Mouse (Mus musculus) kidney, embryonic 14.5 days (tissue): Measurements from ENCODE around the gene Ophn1. TPM values are rescaled to one million over a fixed set of nuclear protein-coding genes. Genes with fewer than 3 reads are reported as not detected.

Source experiments
- ATAC-seq: fragments of 200-750 bp; cut with Nextera tagmentation; 2 replicates; pipeline ENCODE4 v1.8.0; 2017; ENCODE audit warnings: moderate number of reproducible peaks, mild to moderate bottlenecking, moderate TSS enrichment, moderate library complexity; ENCODE audit not compliant: low FRiP score, low TSS enrichment
- H3K27ac ChIP-seq: fragments of 300-500 bp; sonication (generic); 2 replicates; pipeline ENCODE4 v1.5.1; 2014; ENCODE audit warnings: low read depth, mild to moderate bottlenecking, low read length, moderate library complexity, mixed read lengths
- H3K27me3 ChIP-seq: fragments of 300-500 bp; sonication (generic); 2 replicates; pipeline ENCODE4 v1.6.1; 2014; ENCODE audit warnings: mild to moderate bottlenecking, low read length; ENCODE audit not compliant: control insufficient read depth, insufficient read depth
- H3K36me3 ChIP-seq: fragments of 300-500 bp; sonication (generic); 2 replicates; pipeline ENCODE4 v1.6.1; 2014; ENCODE audit warnings: low read length, mixed read lengths; ENCODE audit not compliant: control insufficient read depth, insufficient read depth
- H3K4me1 ChIP-seq: fragments of 300-500 bp; sonication (generic); 2 replicates; pipeline ENCODE4 v1.6.1; 2014; ENCODE audit warnings: low read length, mixed read lengths; ENCODE audit not compliant: control insufficient read depth, insufficient read depth
- H3K4me2 ChIP-seq: fragments of 300-500 bp; sonication (generic); replicated peaks from 2 replicates; pipeline ENCODE4 v1.6.1; 2014; ENCODE audit warnings: low read depth, mild to moderate bottlenecking, low read length
- H3K4me3 ChIP-seq: fragments of 300-500 bp; sonication (generic); 2 replicates; pipeline ENCODE4 v1.5.1; 2014; ENCODE audit warnings: mild to moderate bottlenecking, low read length
- H3K9ac ChIP-seq: fragments of 300-500 bp; sonication (generic); 2 replicates; pipeline ENCODE4 v1.6.1; 2014; ENCODE audit warnings: low read depth, mild to moderate bottlenecking, low read length, moderate library complexity
- H3K9me3 ChIP-seq: fragments of 300-500 bp; sonication (generic); 2 replicates; pipeline ENCODE4 v1.6.1; 2016; ENCODE audit warnings: low read length; ENCODE audit not compliant: control insufficient read depth
- WGBS: fragments of 180-500 bp; shearing (Covaris S2); extraction: QIAGEN DNeasy Blood & Tissue Kit; methylation state at CpG from one replicate; pipeline ENCODE4 v1.1.7; 2014; 5-methylcytosine and 5-hydroxymethylcytosine counted together
- polyA plus RNA-seq: library from polyadenylated mRNA; unstranded; fragments of >200 nt; fragmentation: Nextera tagmentation; extraction: Ambion mirVana; gene quantifications from 2 replicates; pipeline ENCODE4 v1.2.1, GENCODE M21; 2014

The Ophn1 gene
- polyA plus RNA-seq, 1 experiment from 2014 or later = 14.2 TPM

DNA sequence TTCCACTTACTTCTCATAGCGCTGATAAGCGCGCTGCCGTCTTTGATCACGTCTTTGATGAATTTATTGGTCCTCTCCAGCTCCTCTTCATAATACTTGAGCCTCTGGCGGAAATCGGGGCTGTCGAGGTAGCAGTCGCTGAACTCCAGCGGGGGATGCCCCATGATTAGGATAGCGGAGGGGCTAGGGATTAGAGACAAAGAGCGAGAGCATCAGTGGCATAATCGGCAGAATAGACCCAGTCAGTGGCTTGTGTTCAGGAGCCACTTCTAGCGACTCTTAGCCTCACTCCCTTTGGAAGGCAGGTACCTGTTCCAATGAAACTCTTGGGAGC, 786 bp downstream of the Ophn1 start:
- Histone ChIP-seq H3K27me3 (0 out of 2 replicates have a peak, but pooled peaks cover 2% of the 10 kb centered on the region), H3K36me3 (no peaks in the 10 kb centered on the region), H3K9ac (peak overlapping the region; percentile 56), H3K4me3 (peak overlapping the region; percentile 51), H3K4me1 (no peaks in the 10 kb centered on the region), H3K4me2 (peak overlapping the region; percentile 55), H3K9me3 (no peaks in the 10 kb centered on the region), H3K27ac (no peak overlapping the region)
- no peak for ATAC-seq
- WGBS = 26% methylated on average over 14 of the region's 14 CpGs

DNA sequence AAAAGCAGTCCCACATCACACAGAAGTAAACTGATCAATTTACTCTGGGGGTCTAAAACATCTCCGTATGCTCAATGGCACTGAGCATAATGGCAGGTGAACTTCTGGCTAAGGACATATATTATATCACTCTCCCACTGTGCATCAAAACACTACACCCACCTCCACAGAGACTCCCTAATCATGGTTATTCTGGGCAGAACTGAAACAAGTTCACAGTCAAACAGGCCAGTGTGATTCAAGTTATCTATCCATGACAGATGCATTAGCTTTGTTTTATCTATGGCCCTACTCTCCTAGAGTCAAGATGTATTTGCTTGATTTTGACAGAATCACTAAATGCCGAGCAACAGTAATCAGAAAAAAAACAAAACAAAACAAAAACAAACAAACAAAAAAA, 8.8 kb downstream of the Ophn1 start:
- Histone ChIP-seq H3K27me3 (no peaks in the 10 kb centered on the region; the same call in 1 of the 2 replicates), H3K4me1 (no peaks in the 10 kb centered on the region), H3K9me3 (no peaks in the 10 kb centered on the region), H3K9ac (no peak overlapping the region), H3K4me2 (no peak overlapping the region), H3K27ac (no peak overlapping the region), H3K4me3 (no peak overlapping the region), H3K36me3 (no peaks in the 10 kb centered on the region)
- WGBS = 85% methylated on average over 2 of the region's 2 CpGs
- no peak for ATAC-seq

DNA sequence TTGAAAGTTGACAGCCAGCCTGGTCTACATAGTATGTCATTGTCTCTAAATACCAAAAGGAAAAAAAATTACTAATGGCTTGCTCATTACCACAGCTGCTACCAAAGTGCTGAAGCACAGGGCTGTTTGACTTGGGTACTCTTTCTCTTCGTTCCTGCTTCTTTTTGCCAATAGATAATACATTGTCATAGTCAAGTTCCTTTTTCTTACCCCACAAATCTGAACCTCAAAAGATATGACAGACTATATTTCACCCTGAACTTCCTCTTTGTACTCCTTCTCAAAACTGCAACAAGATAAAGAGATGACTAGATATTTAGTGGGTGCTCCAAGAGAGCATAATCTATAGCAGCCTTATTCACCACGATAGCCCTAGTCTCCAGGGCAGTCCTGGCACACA, 9.7 kb downstream of the Ophn1 start:
- no peak for ATAC-seq
- Histone ChIP-seq H3K9ac (no peak overlapping the region), H3K27me3 (no peaks in the 10 kb centered on the region; the same call in 1 of the 2 replicates), H3K4me3 (no peak overlapping the region), H3K4me2 (no peak overlapping the region), H3K9me3 (no peaks in the 10 kb centered on the region), H3K27ac (no peak overlapping the region), H3K36me3 (no peaks in the 10 kb centered on the region), H3K4me1 (no peaks in the 10 kb centered on the region)
- WGBS = 87% methylated on average over 2 of the region's 2 CpGs

DNA sequence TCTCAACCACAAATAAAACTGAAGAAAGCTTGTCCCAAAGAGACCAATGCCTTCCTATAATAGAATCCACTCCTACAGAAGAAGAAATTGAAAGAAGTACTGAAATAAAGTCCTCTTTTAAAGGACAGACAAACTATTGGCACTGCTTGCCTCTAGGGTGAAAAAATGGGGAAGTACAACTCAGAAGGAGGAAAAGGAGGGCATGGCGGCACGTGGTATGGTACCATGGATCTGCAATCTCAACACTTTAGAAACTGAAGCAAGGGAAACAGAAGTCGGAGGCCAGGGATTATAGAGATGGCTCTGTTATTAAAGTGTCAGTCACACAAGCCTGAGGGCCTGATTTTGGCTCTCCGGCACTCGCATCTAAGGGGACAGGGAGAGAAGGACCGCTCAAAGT, 10.5 kb downstream of the Ophn1 start:
- no peaks in the 10 kb centered on the region for H3K4me1 ChIP-seq
- H3K4me3 ChIP-seq = no peak overlapping the region
- H3K27me3 ChIP-seq = no peaks in the 10 kb centered on the region; the same call in 1 of the 2 replicates
- 90% methylated on average over 6 of the region's 6 CpGs for WGBS
- H3K4me2 ChIP-seq = no peak overlapping the region
- H3K9ac ChIP-seq = no peak overlapping the region
- no peaks in the 10 kb centered on the region for H3K9me3 ChIP-seq
- no peak for ATAC-seq
- no peak overlapping the region for H3K27ac ChIP-seq
- no peaks in the 10 kb centered on the region for H3K36me3 ChIP-seq

DNA sequence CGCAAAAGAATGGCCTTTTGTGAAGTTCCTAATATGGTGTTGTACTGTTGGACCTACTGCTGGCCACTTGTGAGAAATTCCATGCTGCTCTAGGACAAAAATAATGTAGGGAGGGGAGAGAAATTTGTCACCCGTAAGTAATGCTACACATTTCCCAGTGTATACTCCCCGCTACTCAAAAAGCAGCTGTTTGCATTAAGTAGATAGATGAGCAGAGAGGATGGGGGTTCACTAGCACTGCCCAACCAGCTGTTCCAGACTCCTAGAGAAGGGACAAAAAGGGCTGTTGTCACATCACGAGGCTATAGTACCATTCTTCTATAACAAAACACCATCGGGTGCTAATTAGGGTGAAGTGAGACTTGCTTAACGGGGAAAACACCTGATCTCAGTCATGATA, 15.7 kb downstream of the Ophn1 start:
- no peak overlapping the region for H3K4me2 ChIP-seq
- H3K27me3 ChIP-seq = no peaks in the 10 kb centered on the region
- H3K9me3 ChIP-seq = no peaks in the 10 kb centered on the region
- H3K4me3 ChIP-seq = no peak overlapping the region
- WGBS = 74% methylated on average over 6 of the region's 6 CpGs
- H3K4me1 ChIP-seq = no peaks in the 10 kb centered on the region
- H3K36me3 ChIP-seq = no peaks in the 10 kb centered on the region
- H3K9ac ChIP-seq = no peak overlapping the region
- no peak for ATAC-seq
- H3K27ac ChIP-seq = no peak overlapping the region

DNA sequence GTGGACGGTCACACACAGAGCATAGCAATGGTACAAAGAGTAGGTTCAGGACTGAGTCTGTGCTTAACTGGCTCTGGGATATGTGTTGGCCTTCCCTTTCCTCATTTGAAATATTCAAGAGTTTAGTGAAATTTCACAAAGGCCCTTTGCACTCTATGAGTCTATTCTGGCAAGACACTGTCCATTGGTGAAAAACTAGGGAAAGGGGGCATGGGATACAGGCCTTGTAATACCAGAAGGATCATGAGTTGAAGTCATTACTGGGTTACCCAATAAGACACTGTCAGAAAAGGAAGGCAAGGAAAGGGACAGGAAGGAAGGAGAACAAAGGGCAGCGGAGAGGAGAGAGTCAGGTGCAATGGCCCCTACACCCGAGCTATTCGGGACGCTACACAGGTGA, 16.7 kb downstream of the Ophn1 start:
- no peak overlapping the region for H3K4me2 ChIP-seq
- WGBS = 91% methylated on average over 5 of the region's 5 CpGs

DNA sequence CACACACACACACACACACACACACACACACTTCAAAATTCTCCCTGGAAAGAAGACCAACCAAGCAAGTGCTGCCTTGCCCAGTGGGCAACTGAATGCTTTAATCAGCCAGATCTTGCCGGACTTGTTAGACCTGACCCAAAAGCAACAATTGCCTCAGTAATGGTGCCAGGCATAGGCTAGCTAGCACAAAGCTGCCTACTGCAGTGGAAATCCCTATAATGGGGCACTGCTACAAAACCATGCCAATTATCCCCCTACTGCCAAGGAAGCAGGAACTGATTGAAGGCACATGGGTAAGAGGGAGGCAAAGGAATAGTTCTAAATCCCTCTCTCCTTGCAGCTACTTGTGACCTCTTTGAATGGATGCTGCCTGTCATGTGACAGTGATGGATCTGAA, 18.8 kb downstream of the Ophn1 start:
- no peaks in the 10 kb centered on the region for H3K9me3 ChIP-seq
- no peak overlapping the region for H3K4me3 ChIP-seq
- H3K27me3 ChIP-seq = no peaks in the 10 kb centered on the region; the same call in 1 of the 2 replicates
- no peaks in the 10 kb centered on the region for H3K4me1 ChIP-seq
- H3K27ac ChIP-seq = no peak overlapping the region
- WGBS = 80% methylated on average over 1 of the region's 1 CpGs
- H3K4me2 ChIP-seq = no peak overlapping the region
- ATAC-seq = no peak
- no peaks in the 10 kb centered on the region for H3K36me3 ChIP-seq
- H3K9ac ChIP-seq = no peak overlapping the region

More for the DNA sequence above, 16.7 kb downstream of the Ophn1 start:
- Histone ChIP-seq H3K9ac (no peak overlapping the region), H3K36me3 (no peaks in the 10 kb centered on the region), H3K27me3 (no peaks in the 10 kb centered on the region), H3K9me3 (no peaks in the 10 kb centered on the region), H3K4me1 (no peaks in the 10 kb centered on the region), H3K27ac (no peak overlapping the region), H3K4me3 (no peak overlapping the region)
- no peak for ATAC-seq

DNA sequence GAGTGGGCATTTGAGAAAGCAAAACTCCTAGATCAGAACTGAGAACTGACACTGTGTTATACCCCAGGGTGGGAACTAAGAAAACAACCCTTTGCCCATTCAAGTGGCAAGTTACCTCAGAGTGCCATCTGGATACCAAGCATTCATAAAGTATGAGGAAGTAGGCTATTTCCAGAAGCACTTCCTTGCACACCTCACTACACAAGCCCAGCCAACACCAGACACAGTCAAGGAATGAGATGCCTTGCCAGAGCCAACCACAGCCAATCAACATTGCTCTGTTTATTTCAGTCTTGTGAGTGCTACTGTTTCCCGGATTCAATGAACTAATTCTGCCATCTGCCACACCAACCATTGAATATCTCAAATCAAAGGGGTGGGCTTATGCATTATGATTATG, 20.3 kb downstream of the Ophn1 start:
- Histone ChIP-seq H3K27me3 (no peaks in the 10 kb centered on the region; the same call in 1 of the 2 replicates), H3K9me3 (no peaks in the 10 kb centered on the region), H3K4me2 (no peak overlapping the region), H3K4me1 (no peaks in the 10 kb centered on the region), H3K9ac (no peak overlapping the region), H3K4me3 (no peak overlapping the region), H3K27ac (no peak overlapping the region), H3K36me3 (no peaks in the 10 kb centered on the region)
- 85% methylated on average over 1 of the region's 1 CpGs for whole genome bisulfite sequencing
- ATAC-seq = no peak

DNA sequence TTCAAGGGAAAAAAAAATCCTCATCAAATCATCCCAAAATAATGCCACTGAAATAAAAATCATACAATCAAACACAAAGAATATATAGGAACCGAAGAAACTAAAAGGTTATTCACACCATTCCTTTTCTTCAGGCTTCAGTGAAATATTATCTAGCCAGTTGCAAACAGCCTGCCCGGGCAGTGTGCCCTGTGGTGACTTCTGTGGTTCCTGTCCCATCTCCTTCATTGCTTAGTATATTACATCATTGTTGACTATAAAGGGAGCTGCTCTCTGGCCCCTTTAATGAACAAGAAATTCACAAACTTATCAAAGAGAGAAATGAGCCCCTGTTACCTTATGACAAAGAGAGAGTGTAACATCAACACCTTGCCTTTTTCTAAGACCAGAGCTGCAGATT, 21.1 kb downstream of the Ophn1 start:
- ATAC-seq = no peak
- 80% methylated on average over 2 of the region's 2 CpGs for WGBS
- H3K9ac ChIP-seq = no peak overlapping the region
- H3K4me2 ChIP-seq = no peak overlapping the region
- H3K9me3 ChIP-seq = no peaks in the 10 kb centered on the region
- no peak overlapping the region for H3K4me3 ChIP-seq
- H3K27me3 ChIP-seq = no peaks in the 10 kb centered on the region; the same call in 1 of the 2 replicates
- H3K27ac ChIP-seq = no peak overlapping the region
- H3K36me3 ChIP-seq = no peaks in the 10 kb centered on the region
- H3K4me1 ChIP-seq = no peaks in the 10 kb centered on the region

DNA sequence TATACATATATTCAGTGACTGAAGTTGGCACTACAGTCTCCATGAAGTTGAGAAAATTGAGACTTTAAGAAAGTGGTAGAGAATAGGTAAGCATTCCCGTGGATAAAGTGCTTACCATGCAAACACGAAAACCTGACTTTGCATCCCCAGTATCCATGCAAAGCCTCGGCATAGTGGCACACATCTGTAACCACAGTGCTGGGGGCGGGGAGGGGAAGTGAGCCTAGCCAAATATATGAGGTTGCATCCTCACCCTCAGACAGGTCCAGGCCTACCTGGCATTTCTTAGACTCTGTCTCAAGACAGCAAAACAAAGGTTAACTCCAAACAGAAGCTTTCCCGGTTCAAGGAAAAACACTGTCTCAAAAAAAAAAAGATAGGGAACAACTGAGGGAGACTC, 21.7 kb downstream of the Ophn1 start:
- 87% methylated on average over 5 of the region's 5 CpGs for WGBS

More for the DNA sequence above, 21.7 kb downstream of the Ophn1 start:
- no peaks in the 10 kb centered on the region for H3K36me3 ChIP-seq
- H3K4me3 ChIP-seq = no peak overlapping the region
- H3K27me3 ChIP-seq = no peaks in the 10 kb centered on the region; the same call in 1 of the 2 replicates
- ATAC-seq = no peak
- H3K27ac ChIP-seq = no peak overlapping the region
- H3K9ac ChIP-seq = no peak overlapping the region
- H3K9me3 ChIP-seq = no peaks in the 10 kb centered on the region
- no peak overlapping the region for H3K4me2 ChIP-seq
- no peaks in the 10 kb centered on the region for H3K4me1 ChIP-seq
